Mouse (Mus musculus) MEL (cell line): ENCODE results near the gene Rapgef4. TPM values are rescaled to one million over a fixed set of nuclear protein-coding genes. Genes with fewer than 3 reads are reported as not detected.

ENCODE experiments used
- DNase-seq: peaks from one replicate; pipeline ENCODE4 v3.0.0; 2011; ENCODE audit warnings: low read depth, low spot score
- H3K27ac ChIP-seq: 2 replicates; pipeline ENCODE4 v1.5.1; 2012; ENCODE audit warnings: low read depth, mild to moderate bottlenecking, control low read depth, low read length, moderate library complexity; ENCODE audit not compliant: control insufficient read depth
- H3K27me3 ChIP-seq, 2 experiments: fragments of 150-350 bp in 1 of 2; sonication (generic) in 1 of 2; 2 replicates each; pipeline ENCODE4 v1.6.1; 2012; ENCODE audit warnings: low read length in 2 of 2, mild to moderate bottlenecking in 2 of 2, improper control_type of control experiment in 1 of 2, moderate library complexity in 1 of 2; ENCODE audit not compliant: insufficient read depth in 2 of 2, control insufficient read depth in 1 of 2
- H3K36me3 ChIP-seq, 2 experiments: 2 replicates each; pipeline ENCODE4 v1.6.1; 2012 to 2014; ENCODE audit warnings: low read length in 2 of 2, improper control_type of control experiment in 1 of 2, inconsistent platforms in 1 of 2, mild to moderate bottlenecking in 1 of 2; ENCODE audit not compliant: insufficient read depth in 2 of 2, control insufficient read depth in 1 of 2
- H3K4me1 ChIP-seq, 2 experiments: fragments of 150-350 bp in 1 of 2; sonication (generic) in 1 of 2; 2 replicates each; pipeline ENCODE4 v1.6.1; 2012; ENCODE audit warnings: low read length in 2 of 2, improper control_type of control experiment in 1 of 2, mild to moderate bottlenecking in 1 of 2; ENCODE audit not compliant: insufficient read depth in 2 of 2, control insufficient read depth in 1 of 2
- H3K4me3 ChIP-seq, 2 experiments: fragments of 150-350 bp in 1 of 2; sonication (generic) in 1 of 2; 2 replicates each; pipeline ENCODE4 v1.5.1; 2012; ENCODE audit warnings: low read depth in 2 of 2, low read length in 2 of 2, mild to moderate bottlenecking in 2 of 2, moderate library complexity in 2 of 2, control low read depth in 1 of 2, improper control_type of control experiment in 1 of 2; ENCODE audit not compliant: control insufficient read depth in 1 of 2, insufficient read depth in 1 of 2
- H3K79me2 ChIP-seq: 2 replicates; pipeline ENCODE4 v1.6.1; 2012; ENCODE audit warnings: mild to moderate bottlenecking, low read length, moderate library complexity; ENCODE audit not compliant: control insufficient read depth, poor library complexity, insufficient read depth
- H3K9ac ChIP-seq: 2 replicates; pipeline ENCODE4 v1.6.1; 2012; ENCODE audit warnings: low read depth, mild to moderate bottlenecking, control low read depth, low read length, moderate library complexity; ENCODE audit not compliant: control insufficient read depth, poor library complexity, severe bottlenecking
- H3K9me3 ChIP-seq: fragments of 150-350 bp; sonication (generic); replicated peaks from 2 replicates; pipeline ENCODE4 v1.6.1; 2012; ENCODE audit warnings: mild to moderate bottlenecking, low read length, improper control_type of control experiment, moderate library complexity; ENCODE audit not compliant: insufficient read depth
- CHD1 ChIP-seq: IDR thresholded peaks from 2 replicates; pipeline ENCODE4 v1.6.1; 2012; ENCODE audit warnings: low read depth, mild to moderate bottlenecking, inconsistent platforms, low read length, improper control_type of control experiment
- CHD2 ChIP-seq: IDR thresholded peaks from 2 replicates; pipeline ENCODE4 v1.6.1; 2011; ENCODE audit warnings: low read length, improper control_type of control experiment
- E2F4 ChIP-seq: IDR thresholded peaks from 2 replicates; pipeline ENCODE4 v1.6.1; 2011; ENCODE audit warnings: low read depth, low read length, improper control_type of control experiment, borderline replicate concordance
- ELF1 ChIP-seq: IDR thresholded peaks from 2 replicates; pipeline ENCODE4 v1.6.1; 2014; ENCODE audit warnings: low read depth, mild to moderate bottlenecking, inconsistent platforms, low read length, improper control_type of control experiment, moderate library complexity
- ETS1 ChIP-seq: IDR thresholded peaks from 2 replicates; pipeline ENCODE4 v1.6.1; 2012; ENCODE audit warnings: low read depth, mild to moderate bottlenecking, inconsistent platforms, low read length, improper control_type of control experiment, moderate library complexity
- GABPA ChIP-seq: IDR thresholded peaks from 2 replicates; pipeline ENCODE4 v1.6.1; 2012; ENCODE audit warnings: low read depth, mild to moderate bottlenecking, inconsistent platforms, low read length, improper control_type of control experiment, moderate library complexity
- JUND ChIP-seq: IDR thresholded peaks from 2 replicates; pipeline ENCODE4 v1.6.1; 2011; ENCODE audit warnings: low read depth, mild to moderate bottlenecking, improper control_type of control experiment, low read length
- MAX ChIP-seq: IDR thresholded peaks from 2 replicates; pipeline ENCODE4 v1.6.1; 2011; ENCODE audit warnings: low read length, improper control_type of control experiment
- MAZ ChIP-seq: IDR thresholded peaks from 2 replicates; pipeline ENCODE4 v1.6.1; 2012; ENCODE audit warnings: low read depth, mild to moderate bottlenecking, inconsistent platforms, low read length, improper control_type of control experiment
- MEF2A ChIP-seq: IDR thresholded peaks from 2 replicates; pipeline ENCODE4 v1.6.1; 2014; ENCODE audit warnings: low read depth, mild to moderate bottlenecking, inconsistent platforms, low read length, improper control_type of control experiment; ENCODE audit not compliant: poor library complexity, insufficient replicate concordance, severe bottlenecking; ENCODE audit errors: extremely low read depth
- MYB ChIP-seq: IDR thresholded peaks from 2 replicates; pipeline ENCODE4 v1.6.1; 2011; ENCODE audit warnings: mild to moderate bottlenecking, low read depth, low read length, improper control_type of control experiment
- NRF1 ChIP-seq: IDR thresholded peaks from 2 replicates; pipeline ENCODE4 v1.6.1; 2014; ENCODE audit warnings: low read depth, mild to moderate bottlenecking, inconsistent platforms, low read length, improper control_type of control experiment, moderate library complexity; ENCODE audit not compliant: poor library complexity, insufficient read depth, severe bottlenecking
- RAD21 ChIP-seq: IDR thresholded peaks from 2 replicates; pipeline ENCODE4 v1.6.1; 2011; ENCODE audit warnings: mild to moderate bottlenecking, low read depth, low read length, improper control_type of control experiment
- TAL1 ChIP-seq: IDR thresholded peaks from 2 replicates; pipeline ENCODE4 v1.6.1; 2012; ENCODE audit warnings: mild to moderate bottlenecking, inconsistent platforms, low read length, moderate library complexity, mixed read lengths
- TCF12 ChIP-seq: IDR thresholded peaks from 2 replicates; pipeline ENCODE4 v1.6.1; 2014; ENCODE audit warnings: low read depth, mild to moderate bottlenecking, inconsistent platforms, low read length, improper control_type of control experiment, moderate library complexity
- UBTF ChIP-seq: IDR thresholded peaks from 2 replicates; pipeline ENCODE4 v1.6.1; 2012; ENCODE audit warnings: low read depth, mild to moderate bottlenecking, inconsistent platforms, low read length, improper control_type of control experiment, moderate library complexity, borderline replicate concordance; ENCODE audit not compliant: insufficient read depth
- USF1 ChIP-seq: IDR thresholded peaks from 2 replicates; pipeline ENCODE4 v1.6.1; 2014; ENCODE audit warnings: low read depth, mild to moderate bottlenecking, inconsistent platforms, low read length, improper control_type of control experiment, moderate library complexity
- USF2 ChIP-seq, 2 experiments: IDR thresholded peaks; 2 replicates each; pipeline ENCODE4 v1.6.1; 2011 to 2012; ENCODE audit warnings: improper control_type of control experiment in 2 of 2, low read length in 2 of 2, borderline replicate concordance in 1 of 2, inconsistent platforms in 1 of 2, low read depth in 1 of 2, mild to moderate bottlenecking in 1 of 2; ENCODE audit not compliant: insufficient read depth in 1 of 2
- ZKSCAN1 ChIP-seq: IDR thresholded peaks from 2 replicates; pipeline ENCODE4 v1.6.1; 2012; ENCODE audit warnings: low read depth, mild to moderate bottlenecking, inconsistent platforms, low read length, improper control_type of control experiment, moderate library complexity
- ZMIZ1 ChIP-seq: IDR thresholded peaks from 2 replicates; pipeline ENCODE4 v1.6.1; 2012; ENCODE audit warnings: low read depth, mild to moderate bottlenecking, inconsistent platforms, low read length, improper control_type of control experiment, moderate library complexity
- ZNF384 ChIP-seq: IDR thresholded peaks from 2 replicates; pipeline ENCODE4 v1.6.1; 2012; ENCODE audit warnings: low read depth, mild to moderate bottlenecking, inconsistent platforms, low read length, improper control_type of control experiment
- polyA plus RNA-seq, 2 experiments: library from polyadenylated mRNA; stranded (reverse) in 1 of 2; unstranded in 1 of 2; fragments of >175 nt in 1 of 2; fragments of >200 nt in 1 of 2; gene quantifications; 2 replicates each; pipeline versions ENCODE4 v1.2.1 to v1.2.4; 2012; ENCODE audit warnings: low replicate concordance in 2 of 2, low read depth in 1 of 2; ENCODE audit not compliant: insufficient read length in 2 of 2, insufficient read depth in 1 of 2, missing spikeins in 1 of 2
- total RNA-seq: library from RNA; depleted of rRNA; stranded (reverse); fragments of 300-350 nt; gene quantifications from 2 replicates; pipeline ENCODE4 v1.2.3, GENCODE M21; 2012

Gene Rapgef4
- total and polyA plus RNA-seq, 3 experiments = not detected

DNA sequence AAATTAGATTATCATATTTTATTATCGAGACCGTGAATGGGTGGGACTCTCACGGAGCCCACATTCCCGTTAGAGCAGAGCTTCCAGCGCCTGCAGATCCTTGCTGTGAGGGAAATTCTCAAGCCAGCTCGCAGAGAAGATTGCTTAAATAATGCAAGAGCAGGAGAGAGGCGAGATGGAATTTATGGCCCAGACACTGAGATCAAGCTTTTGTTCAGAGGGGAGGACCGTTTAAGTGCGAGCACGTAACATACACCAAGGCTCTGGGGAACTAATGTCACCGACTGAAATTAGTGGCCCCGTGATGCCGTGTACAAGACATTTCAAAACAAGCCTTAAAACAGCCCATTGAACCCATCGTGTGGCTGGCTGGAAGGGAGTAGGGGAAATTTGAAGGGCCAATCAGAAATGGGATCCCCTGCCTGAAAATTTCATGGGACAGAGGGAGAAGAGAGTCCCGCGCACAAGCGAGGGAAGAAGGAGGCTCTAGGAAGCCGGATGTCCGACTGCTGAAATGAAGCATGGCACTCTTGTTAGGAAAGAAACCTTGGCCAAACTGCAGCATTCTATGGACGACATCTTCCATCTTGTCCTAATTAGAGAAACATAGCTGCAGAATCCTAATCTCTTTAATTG, 112.5 kb downstream of the Rapgef4 start:
- Histone ChIP-seq H3K36me3 (no peaks in the 10 kb centered on the region), H3K4me3 (no peak overlapping the region), H3K9me3 (no peaks in the 10 kb centered on the region), H3K9ac (no peak overlapping the region)
- no peak for DNase-seq
- TF ChIP-seq USF2 (IDR thresholded peaks at IDR 0.05; ENCODE audit: borderline replicate concordance in 1 of 2, insufficient read depth in 1 of 2, low read depth in 1 of 2, low read length in 2 of 2) = no peak
- TF ChIP-seq JUND = no peak
- no peak for TF ChIP-seq ZNF384
- no peak for TF ChIP-seq UBTF
- TF ChIP-seq, all 39 proteins: peak for 0
- no peaks in the 10 kb centered on the region for H3K79me2 ChIP-seq
- no peak overlapping the region for H3K27ac ChIP-seq
- no peaks in the 10 kb centered on the region for H3K4me1 ChIP-seq
- H3K27me3 ChIP-seq = peaks cover 0 to 5% of the 10 kb centered on the region in 2 experiments; a peak in 2 of 4 replicates

DNA sequence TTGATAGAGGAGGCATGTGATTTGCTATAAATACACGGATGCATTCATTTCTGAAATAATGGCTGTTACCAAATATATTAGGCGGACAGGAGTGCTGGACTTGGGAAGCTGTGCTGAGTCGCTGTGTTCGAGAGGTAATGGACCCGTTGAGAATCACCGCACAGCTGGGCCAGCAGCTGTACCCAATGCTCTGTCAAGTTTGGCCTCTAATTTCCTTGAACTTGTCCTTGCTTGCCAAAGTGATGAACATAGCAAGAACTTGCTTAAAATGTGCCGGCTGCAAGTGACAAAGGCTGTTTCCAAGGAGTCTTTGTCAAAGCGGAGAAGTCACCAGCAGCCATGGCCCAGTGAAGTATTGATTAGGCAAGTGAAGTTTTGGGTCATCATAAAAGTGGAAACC, 113.0 kb downstream of the Rapgef4 start:
- Histone ChIP-seq H3K9me3 (no peaks in the 10 kb centered on the region), H3K4me1 (no peaks in the 10 kb centered on the region), H3K36me3 (no peaks in the 10 kb centered on the region), H3K79me2 (no peaks in the 10 kb centered on the region), H3K9ac (no peak overlapping the region), H3K4me3 (no peak overlapping the region), H3K27ac (no peak overlapping the region), H3K27me3 (peaks cover 0 to 5% of the 10 kb centered on the region in 2 experiments; a peak in 2 of 4 replicates)
- DNase-seq = no peak
- no peak for TF ChIP-seq RAD21
- TF ChIP-seq MAZ = no peak
- no peak for TF ChIP-seq TCF12
- TF ChIP-seq ELF1 = no peak
- TF ChIP-seq UBTF = no peak
- no peak for TF ChIP-seq TAL1
- TF ChIP-seq CHD2 = no peak
- TF ChIP-seq CHD1 = no peak
- no peak for TF ChIP-seq ZMIZ1
- TF ChIP-seq MAX = no peak
- no peak for TF ChIP-seq USF2 (IDR thresholded peaks at IDR 0.05; ENCODE audit: borderline replicate concordance in 1 of 2, insufficient read depth in 1 of 2, low read depth in 1 of 2, low read length in 2 of 2)
- TF ChIP-seq ZKSCAN1 = no peak
- no peak for TF ChIP-seq GABPA
- no peak for TF ChIP-seq ETS1
- TF ChIP-seq MEF2A = no peak
- no peak for TF ChIP-seq USF1
- TF ChIP-seq ZNF384 = no peak
- no peak for TF ChIP-seq MYB
- no peak for TF ChIP-seq E2F4
- no peak for TF ChIP-seq NRF1
